Mouse (Mus musculus) splenic B cell, adult 2 months (primary cell): Measurements from ENCODE around the gene Pitpna.
A peak's percentile ranks its signal among the peaks of the same experiment; 100 is the strongest.

Experiments
- DNase-seq: peaks from one replicate; pipeline ENCODE4 v3.0.0-alpha.2; 2011; ENCODE audit warnings: low read depth, low spot score
- H3K27me3 ChIP-seq: 2 replicates; pipeline ENCODE4 v1.6.1; 2012; ENCODE audit warnings: mild to moderate bottlenecking, low read length, moderate library complexity, mixed read lengths; ENCODE audit not compliant: control insufficient read depth, poor library complexity, insufficient read depth, severe bottlenecking
- H3K36me3 ChIP-seq: 2 replicates; pipeline ENCODE4 v1.6.1; 2012; ENCODE audit warnings: mild to moderate bottlenecking, low read length, moderate library complexity, mixed read lengths; ENCODE audit not compliant: control insufficient read depth, poor library complexity, insufficient read depth, severe bottlenecking

The Pitpna gene

GRCm38 (mm10) chr11:75650958-75651425, 63.1 kb downstream of the Pitpna start:
- peaks cover 3% of the 10 kb centered on the region; the same call in 1 of the 2 replicates for H3K36me3 ChIP-seq
- peak; percentile 80 for DNase-seq
- H3K27me3 ChIP-seq, result no peaks in the 10 kb centered on the region

- no peaks in the 10 kb centered on the region for H3K27me3 ChIP-seq
- DNase-seq, result peak; percentile 85
- H3K36me3 ChIP-seq, result peaks cover 3% of the 10 kb centered on the region; the same call in 1 of the 2 replicates
These were observed 63.7 kb downstream of the Pitpna start for GRCm38 (mm10) chr11:75651426-75652221.

- no peaks in the 10 kb centered on the region for H3K27me3 ChIP-seq
- peak; percentile 72 for DNase-seq
- peaks cover 4% of the 10 kb centered on the region for H3K36me3 ChIP-seq
These were observed 64.5 kb downstream of the Pitpna start for GRCm38 (mm10) chr11:75652222-75652941.

GRCm38 (mm10) chr11:75652942-75653684, 65.2 kb downstream of the Pitpna start:
- Histone ChIP-seq H3K36me3 (peaks cover 7% of the 10 kb centered on the region), H3K27me3 (no peaks in the 10 kb centered on the region)
- no peak for DNase-seq

GRCm38 (mm10) chr11:75653781-75654470, 66.0 kb downstream of the Pitpna start:
- Histone ChIP-seq H3K27me3 (no peaks in the 10 kb centered on the region), H3K36me3 (peaks cover 10% of the 10 kb centered on the region)
- DNase-seq, result peak; percentile 94

GRCm38 (mm10) chr11:75654471-75655390, 66.8 kb downstream of the Pitpna start:
- peak; percentile 93 for DNase-seq
- H3K36me3 ChIP-seq, result peaks cover 15% of the 10 kb centered on the region
- H3K27me3 ChIP-seq, result no peaks in the 10 kb centered on the region

GRCm38 (mm10) chr11:75655621-75656545, 68.0 kb downstream of the Pitpna start:
- H3K36me3 ChIP-seq, result peaks cover 23% of the 10 kb centered on the region
- no peaks in the 10 kb centered on the region for H3K27me3 ChIP-seq
- DNase-seq, result peak; percentile 69

- Histone ChIP-seq H3K36me3 (peaks cover 32% of the 10 kb centered on the region), H3K27me3 (no peaks in the 10 kb centered on the region)
- peak; percentile 54 for DNase-seq
These were observed 69.0 kb downstream of the Pitpna start for GRCm38 (mm10) chr11:75656621-75657590.

GRCm38 (mm10) chr11:75657841-75658240, 69.9 kb downstream of the Pitpna start:
- DNase-seq, result no peak
- H3K27me3 ChIP-seq, result no peaks in the 10 kb centered on the region
- H3K36me3 ChIP-seq, result peaks cover 39% of the 10 kb centered on the region

- peaks cover 40% of the 10 kb centered on the region for H3K36me3 ChIP-seq
- no peaks in the 10 kb centered on the region for H3K27me3 ChIP-seq
- DNase-seq, result no peak
These were observed 70.4 kb downstream of the Pitpna start for GRCm38 (mm10) chr11:75658311-75658710.

GRCm38 (mm10) chr11:75658996-75659750, 71.3 kb downstream of the Pitpna start:
- DNase-seq, result no peak
- Histone ChIP-seq H3K27me3 (no peaks in the 10 kb centered on the region), H3K36me3 (peaks cover 42% of the 10 kb centered on the region)
